Mouse (Mus musculus): ENCODE results near the gene Zfp963. TPM values are rescaled to one million over a fixed set of nuclear protein-coding genes. Genes with fewer than 3 reads are reported as not detected.
A peak's percentile ranks its signal among the peaks of the same experiment; 100 is the strongest.

The Zfp963 gene
- 2.1 and 2.3 TPM in 2 replicates for polyA plus RNA-seq (2015; fragmentation: Nextera tagmentation; extraction: Ambion mirVana)

DNA sequence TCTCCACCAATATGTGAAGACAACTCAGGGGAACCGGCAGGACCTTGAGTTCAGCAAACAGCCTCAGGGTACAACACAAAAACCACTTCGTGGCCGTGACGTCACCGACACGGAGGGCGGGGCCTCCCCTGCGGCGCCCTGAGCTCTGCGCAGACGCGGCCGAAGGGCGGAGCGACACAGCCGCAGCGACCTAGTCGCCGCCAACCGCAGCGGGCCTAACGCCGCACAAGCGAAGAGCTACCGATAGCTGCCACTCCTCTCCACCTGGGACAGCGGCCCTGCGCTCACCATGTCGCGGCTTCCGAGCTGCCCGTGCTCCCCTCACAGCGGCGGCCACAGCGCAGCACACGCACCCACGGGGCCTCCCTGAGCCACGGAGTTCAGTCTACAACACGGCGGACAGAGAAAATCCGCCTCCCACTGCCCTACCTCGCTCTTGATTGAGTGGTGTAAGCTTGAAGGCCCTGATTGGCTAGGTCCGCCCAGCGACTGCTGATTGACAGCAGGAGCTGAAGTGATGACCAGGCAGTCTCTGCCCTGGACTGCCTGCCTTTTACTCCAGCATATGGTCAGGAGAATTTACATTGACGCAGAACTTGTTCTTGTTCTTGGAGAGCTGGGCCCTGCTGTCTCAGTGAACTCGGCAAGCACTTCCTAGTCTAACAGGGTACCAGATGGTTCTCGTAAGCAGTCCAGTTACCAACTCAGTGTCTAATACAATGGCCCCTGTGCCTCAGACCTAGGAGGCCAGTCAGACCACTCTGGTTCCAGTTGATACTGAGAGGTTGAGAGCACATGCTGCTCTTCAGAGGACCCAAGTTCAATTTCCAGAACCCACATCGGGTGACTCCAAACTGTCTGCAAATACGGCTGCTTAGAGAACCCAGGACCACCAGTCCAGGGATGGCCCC, at the start of gene Zfp963:
Gene Zfp963 (minus strand): TSS at position 427 of the 911 bp plus-strand sequence.
- peak within 1 kb of the TSS; percentile 78 for H3K4me2 ChIP-seq (ENCODE audit: low read depth, low read length)
- peak within 1 kb of the TSS; percentile 86 for H3K4me3 ChIP-seq (ENCODE audit: low read depth, low read length)
- TF ChIP-seq CTCF (IDR thresholded peaks at IDR 0.05; ENCODE audit: low read depth): no peak
- TF ChIP-seq EP300 (IDR thresholded peaks at IDR 0.05; ENCODE audit: low read depth): no peak
- ATAC-seq (peak; percentile 99), DNase-seq (peak; percentile 97)
- H3K36me3 ChIP-seq (replicated peaks; ENCODE audit: insufficient read depth, low read length): no peaks in the 10 kb centered on the region; the same call in 1 of the 2 replicates
- H3K9me3 ChIP-seq (ENCODE audit: low read length): no peaks in the 10 kb centered on the region
- H3K4me1 ChIP-seq (ENCODE audit: insufficient read depth): peaks cover 9% of the 10 kb centered on the region
- peak within 1 kb of the TSS; percentile 93 for H3K9ac ChIP-seq (replicated peaks)
- H3K27ac ChIP-seq (ENCODE audit: low read depth): peak within 1 kb of the TSS; percentile 100
- no peaks in the 10 kb centered on the region for H3K27me3 ChIP-seq (ENCODE audit: insufficient read depth, low read length)
- 4% methylated on average over 48 of the region's 48 CpGs for WGBS (ENCODE audit: insufficient replicate concordance)

DNA sequence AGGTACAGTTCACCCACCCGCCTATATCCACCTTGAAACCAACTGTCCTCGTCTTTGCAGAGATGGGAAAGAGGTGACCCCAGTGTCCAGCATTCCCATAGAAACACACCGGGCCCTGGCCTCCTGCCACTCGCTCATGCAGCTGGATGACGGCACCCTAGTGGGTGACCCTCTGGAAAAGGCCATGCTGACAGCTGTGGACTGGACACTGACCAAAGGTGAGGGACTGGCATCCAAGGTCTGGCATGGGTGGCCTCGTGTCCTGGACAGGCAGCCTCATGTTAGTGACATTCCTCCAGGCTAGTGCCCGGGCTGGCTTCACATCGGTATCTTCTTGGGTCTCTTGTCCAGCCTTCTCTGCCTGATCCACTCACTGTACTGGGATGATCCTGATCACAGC, 49.5 kb upstream of the Zfp963 start:
- TF ChIP-seq EP300 (IDR thresholded peaks at IDR 0.05; ENCODE audit: low read depth): no peak
- TF ChIP-seq CTCF (IDR thresholded peaks at IDR 0.05; ENCODE audit: low read depth): no peak
- H3K4me3 ChIP-seq (ENCODE audit: low read depth, low read length): no peak overlapping the region
- no peak for DNase-seq
- no peaks in the 10 kb centered on the region for H3K27me3 ChIP-seq (ENCODE audit: insufficient read depth, low read length)
- no peak overlapping the region for H3K27ac ChIP-seq (ENCODE audit: low read depth)
- H3K9me3 ChIP-seq (ENCODE audit: low read length): no peaks in the 10 kb centered on the region
- H3K4me1 ChIP-seq (ENCODE audit: insufficient read depth): no peaks in the 10 kb centered on the region
- peaks cover 94% of the 10 kb centered on the region for H3K36me3 ChIP-seq (replicated peaks; ENCODE audit: insufficient read depth, low read length)
- no peak for ATAC-seq
- WGBS (ENCODE audit: insufficient replicate concordance): 89% methylated on average over 8 of the region's 8 CpGs
- H3K9ac ChIP-seq (replicated peaks): no peak overlapping the region
- no peak overlapping the region for H3K4me2 ChIP-seq (ENCODE audit: low read depth, low read length)

DNA sequence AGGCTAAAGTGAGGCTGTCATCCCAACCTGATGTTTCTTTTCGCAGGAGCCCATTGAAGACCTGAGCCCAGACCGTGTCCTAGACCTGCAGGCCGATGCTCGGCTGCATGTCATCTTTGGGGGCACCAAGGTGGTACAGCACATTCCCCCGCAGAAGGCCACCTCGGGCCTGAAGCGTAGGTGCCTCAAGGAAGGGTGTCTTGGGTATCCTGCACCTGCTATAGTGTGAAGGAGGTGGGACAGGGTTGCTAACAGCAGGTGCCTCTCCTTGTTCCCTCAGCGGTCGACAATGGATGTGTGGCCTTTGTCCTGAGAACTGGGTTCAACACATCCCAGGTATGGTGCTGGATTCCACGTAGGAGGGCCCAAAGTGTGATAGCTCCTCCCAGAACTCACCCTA, 47.9 kb upstream of the Zfp963 start:
- H3K4me1 ChIP-seq (ENCODE audit: insufficient read depth): peaks cover 5% of the 10 kb centered on the region
- H3K27ac ChIP-seq (ENCODE audit: low read depth): no peak overlapping the region
- no peaks in the 10 kb centered on the region for H3K9me3 ChIP-seq (ENCODE audit: low read length)
- no peak overlapping the region for H3K4me2 ChIP-seq (ENCODE audit: low read depth, low read length)
- ATAC-seq: no peak
- TF ChIP-seq EP300 (IDR thresholded peaks at IDR 0.05; ENCODE audit: low read depth) (no peak), CTCF (IDR thresholded peaks at IDR 0.05; ENCODE audit: low read depth) (no peak)
- no peak for DNase-seq
- H3K27me3 ChIP-seq (ENCODE audit: insufficient read depth, low read length): no peaks in the 10 kb centered on the region
- 93% methylated on average over 10 of the region's 10 CpGs for WGBS (ENCODE audit: insufficient replicate concordance)
- no peak overlapping the region for H3K9ac ChIP-seq (replicated peaks)
- H3K4me3 ChIP-seq (ENCODE audit: low read depth, low read length): no peak overlapping the region
- H3K36me3 ChIP-seq (replicated peaks; ENCODE audit: insufficient read depth, low read length): peaks cover 86% of the 10 kb centered on the region

DNA sequence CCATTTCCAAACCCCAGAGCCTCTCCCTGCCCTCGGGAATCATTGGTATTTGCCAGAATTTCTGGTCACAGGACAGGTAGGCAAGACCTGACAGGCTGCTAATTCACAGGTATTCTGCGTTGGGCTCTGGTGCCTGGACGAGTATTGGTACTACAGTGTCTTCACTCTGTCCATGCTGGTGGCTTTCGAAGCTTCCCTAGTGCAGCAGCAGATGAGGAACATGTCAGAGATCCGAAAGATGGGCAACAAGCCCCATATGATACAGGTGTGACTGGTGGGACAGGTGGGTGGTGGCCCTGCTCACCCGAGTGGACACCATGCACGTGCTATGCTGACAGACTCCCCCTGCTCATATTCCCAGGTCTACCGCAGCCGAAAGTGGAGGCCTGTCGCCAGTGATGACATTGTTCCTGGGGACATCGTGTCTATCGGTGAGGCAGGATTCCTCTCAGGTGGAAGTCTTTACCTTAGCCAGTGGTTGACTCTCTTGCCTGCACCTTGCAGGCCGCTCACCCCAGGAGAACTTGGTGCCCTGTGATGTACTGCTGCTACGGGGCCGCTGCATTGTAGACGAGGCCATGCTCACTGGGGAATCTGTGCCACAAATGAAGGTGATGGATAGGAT, 47.1 kb upstream of the Zfp963 start:
- Histone ChIP-seq H3K27me3 (ENCODE audit: insufficient read depth, low read length) (no peaks in the 10 kb centered on the region), H3K36me3 (replicated peaks; ENCODE audit: insufficient read depth, low read length) (peaks cover 78% of the 10 kb centered on the region), H3K4me3 (ENCODE audit: low read depth, low read length) (no peak overlapping the region), H3K9me3 (ENCODE audit: low read length) (no peaks in the 10 kb centered on the region), H3K4me2 (ENCODE audit: low read depth, low read length) (no peak overlapping the region), H3K9ac (replicated peaks) (no peak overlapping the region), H3K27ac (ENCODE audit: low read depth) (no peak overlapping the region), H3K4me1 (ENCODE audit: insufficient read depth) (peaks cover 14% of the 10 kb centered on the region)
- TF ChIP-seq EP300 (IDR thresholded peaks at IDR 0.05; ENCODE audit: low read depth) (no peak), CTCF (IDR thresholded peaks at IDR 0.05; ENCODE audit: low read depth) (no peak)
- ATAC-seq: no peak
- no peak for DNase-seq
- WGBS (ENCODE audit: insufficient replicate concordance): 93% methylated on average over 16 of the region's 16 CpGs

DNA sequence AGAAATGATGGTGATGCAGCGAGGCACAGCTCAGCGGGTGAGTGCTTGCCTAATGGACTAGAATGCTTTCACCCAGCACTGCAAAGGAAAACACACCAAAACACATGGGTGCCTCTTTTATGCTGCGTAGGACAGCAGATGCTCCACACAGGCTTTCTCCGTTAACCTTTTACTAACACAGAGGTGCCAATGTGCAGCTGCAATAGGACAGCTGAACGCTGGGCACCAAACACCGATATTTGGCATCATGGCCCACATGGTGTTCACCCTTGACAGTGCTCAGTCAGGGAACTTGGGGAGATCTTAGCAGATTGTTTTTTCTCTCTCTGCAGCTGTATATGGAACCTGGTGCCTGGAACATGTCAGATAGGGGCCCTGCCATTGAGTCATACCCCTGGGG, 45.1 kb upstream of the Zfp963 start:
- Histone ChIP-seq H3K27ac (ENCODE audit: low read depth) (no peak overlapping the region), H3K4me3 (ENCODE audit: low read depth, low read length) (no peak overlapping the region), H3K4me2 (ENCODE audit: low read depth, low read length) (no peak overlapping the region), H3K36me3 (replicated peaks; ENCODE audit: insufficient read depth, low read length) (peaks cover 60% of the 10 kb centered on the region), H3K27me3 (ENCODE audit: insufficient read depth, low read length) (no peaks in the 10 kb centered on the region), H3K9me3 (ENCODE audit: low read length) (no peaks in the 10 kb centered on the region), H3K9ac (replicated peaks) (no peak overlapping the region), H3K4me1 (ENCODE audit: insufficient read depth) (peaks cover 15% of the 10 kb centered on the region)
- no peak for DNase-seq
- ATAC-seq: no peak
- no peak for TF ChIP-seq CTCF (IDR thresholded peaks at IDR 0.05; ENCODE audit: low read depth)
- 90% methylated on average over 6 of the region's 6 CpGs for WGBS (ENCODE audit: insufficient replicate concordance)

DNA sequence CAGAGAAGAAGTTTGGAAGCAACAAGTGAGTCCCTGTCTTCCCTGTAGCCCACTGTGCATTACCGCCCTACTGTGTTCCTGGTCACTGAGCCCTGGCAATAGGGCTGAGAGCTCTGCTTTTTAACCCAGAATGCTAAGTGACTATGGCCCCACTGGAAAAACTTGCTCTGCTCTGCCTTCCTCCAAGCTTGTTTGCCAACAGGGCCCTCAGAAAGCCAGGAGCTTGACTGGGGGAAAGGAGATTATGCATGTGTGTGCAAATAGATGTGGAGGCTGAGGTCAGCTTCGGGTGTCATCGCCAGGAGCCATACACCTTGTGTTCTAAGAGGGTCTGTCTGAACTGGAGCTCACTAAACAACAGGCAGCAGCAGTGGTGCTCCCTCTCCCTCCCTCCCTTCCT, 44.3 kb upstream of the Zfp963 start:
- Histone ChIP-seq H3K27me3 (ENCODE audit: insufficient read depth, low read length) (no peaks in the 10 kb centered on the region), H3K4me2 (ENCODE audit: low read depth, low read length) (no peak overlapping the region), H3K27ac (ENCODE audit: low read depth) (no peak overlapping the region), H3K9ac (replicated peaks) (no peak overlapping the region), H3K4me3 (ENCODE audit: low read depth, low read length) (no peak overlapping the region), H3K9me3 (ENCODE audit: low read length) (no peaks in the 10 kb centered on the region), H3K4me1 (ENCODE audit: insufficient read depth) (peaks cover 23% of the 10 kb centered on the region), H3K36me3 (replicated peaks; ENCODE audit: insufficient read depth, low read length) (peaks cover 52% of the 10 kb centered on the region)
- TF ChIP-seq EP300 (IDR thresholded peaks at IDR 0.05; ENCODE audit: low read depth) (no peak), CTCF (IDR thresholded peaks at IDR 0.05; ENCODE audit: low read depth) (no peak)
- no peak for ATAC-seq
- no peak for DNase-seq
- WGBS (ENCODE audit: insufficient replicate concordance): 94% methylated on average over 3 of the region's 3 CpGs

All from liver, postnatal 0 days (tissue).